Mouse (Mus musculus): Measurements from ENCODE around the gene Ncan. TPM values are rescaled to one million over a fixed set of nuclear protein-coding genes. Genes with fewer than 3 reads are reported as not detected.

The Ncan gene
- 0.21 TPM for polyA plus RNA-seq (2014; fragmentation: Illumina TruSeq; extraction: RNeasy Lipid Tissue Mini Kit (QIAGEN cat#74804); ENCODE audit: low read depth, low replicate concordance)

DNA sequence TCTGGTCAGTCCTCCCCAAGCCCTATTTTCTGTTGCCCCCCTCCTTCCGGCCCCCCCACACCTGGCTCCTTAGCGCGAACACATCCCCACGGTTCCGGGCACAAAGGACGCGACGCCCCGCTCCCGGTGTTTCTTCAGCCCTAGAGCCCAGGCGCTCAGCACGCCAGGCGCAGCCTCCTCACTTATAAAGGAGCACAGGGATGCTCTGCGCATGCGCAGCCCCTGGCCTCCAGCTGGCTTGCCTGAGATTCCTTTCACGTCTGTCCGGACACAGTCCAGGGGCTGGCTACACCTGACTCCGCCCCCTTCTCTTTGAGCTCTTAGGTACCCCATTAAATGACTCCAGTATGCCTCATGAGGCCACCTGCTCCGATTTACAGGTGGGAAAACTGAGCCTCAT lies at the start of gene Ncan:
Ncan (minus strand) TSS at position 207 of the 400 bp plus-strand sequence.

DNA sequence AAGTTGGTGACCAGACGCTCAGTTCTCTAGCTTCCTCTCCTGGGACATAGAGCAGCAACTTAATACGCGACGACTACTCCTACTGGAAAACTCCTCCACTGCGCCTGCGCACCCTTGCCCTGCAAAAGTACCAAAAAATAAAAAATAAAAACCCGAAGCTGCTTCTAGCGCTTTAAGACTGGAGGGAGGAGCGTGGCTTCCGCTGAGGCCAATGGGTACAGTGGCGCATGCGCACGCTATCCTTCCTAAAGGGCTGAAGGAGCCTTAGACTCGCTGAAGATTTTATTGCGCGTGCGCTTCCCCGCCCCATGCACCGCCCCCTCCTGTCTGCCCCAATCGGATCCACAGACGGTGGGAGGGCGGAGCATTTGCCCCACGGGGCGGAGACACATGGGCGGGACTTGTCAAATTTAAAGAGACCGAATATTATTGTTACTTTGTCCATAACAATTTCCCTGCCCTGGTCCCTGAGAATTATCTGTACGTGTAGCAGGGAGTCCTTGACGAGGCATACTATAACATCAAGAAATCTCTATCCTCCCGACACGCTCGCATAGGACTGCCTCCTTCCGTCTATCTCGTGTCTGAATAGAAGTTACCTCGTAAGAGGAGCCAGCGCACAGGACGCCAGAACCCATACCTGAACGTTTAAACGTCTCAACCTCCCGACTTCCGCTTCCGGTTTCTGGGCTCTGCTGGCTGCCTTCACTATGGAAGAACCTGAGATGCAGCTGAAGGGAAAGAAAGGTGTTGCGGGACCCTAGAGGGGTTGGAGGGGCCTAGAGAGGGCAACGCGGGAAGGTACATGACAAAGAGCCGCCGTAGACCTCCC lies 18.6 kb upstream of the Ncan start, which contains the start of the genes Rfxank, Borcs8 and Mef2b:
Rfxank (minus strand) TSS at position 129 of the 832 bp plus-strand sequence.
Borcs8 (plus strand) TSS at position 474 of the 832 bp plus-strand sequence.
Mef2b (plus strand) TSS at position 686 of the 832 bp plus-strand sequence.

DNA sequence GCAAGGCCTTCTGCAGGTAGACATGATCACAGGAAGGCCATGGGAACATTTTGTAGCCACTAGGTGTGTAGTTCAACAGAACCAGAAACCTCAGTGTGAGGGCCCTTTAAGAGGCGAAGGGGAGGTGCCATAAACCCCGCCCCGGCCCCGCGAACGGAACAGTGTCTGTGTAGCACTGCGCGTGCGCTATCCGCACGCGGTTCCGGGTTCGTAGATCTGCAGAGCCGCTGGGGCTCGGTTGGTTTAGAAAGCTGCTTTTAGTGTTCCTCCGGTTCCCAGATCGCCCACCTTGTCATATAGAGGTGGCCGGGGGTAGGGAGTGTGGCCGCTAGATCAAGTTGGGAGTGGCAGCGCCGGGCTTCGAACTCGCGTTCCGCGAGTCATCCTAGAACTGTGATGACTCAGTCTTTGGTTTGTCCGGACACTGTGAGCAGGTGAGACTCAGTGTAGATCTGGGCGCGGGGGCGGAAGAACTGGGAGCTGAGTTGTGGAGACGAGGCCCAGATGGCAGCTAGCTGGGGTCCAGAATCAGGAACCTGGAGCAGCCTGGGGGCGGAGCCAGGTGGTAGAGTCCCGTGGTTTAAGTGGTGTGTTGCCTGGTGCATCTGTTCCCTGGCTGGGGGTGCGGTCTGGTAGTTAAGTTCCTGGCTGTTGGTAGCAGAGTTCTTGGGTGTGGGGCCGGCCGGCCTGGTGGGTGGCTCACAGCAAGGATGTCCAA lies 10.7 kb upstream of the Ncan start, which contains the start of gene Nr2c2ap:
Nr2c2ap (plus strand) TSS at position 168 of the 718 bp plus-strand sequence.

DNA sequence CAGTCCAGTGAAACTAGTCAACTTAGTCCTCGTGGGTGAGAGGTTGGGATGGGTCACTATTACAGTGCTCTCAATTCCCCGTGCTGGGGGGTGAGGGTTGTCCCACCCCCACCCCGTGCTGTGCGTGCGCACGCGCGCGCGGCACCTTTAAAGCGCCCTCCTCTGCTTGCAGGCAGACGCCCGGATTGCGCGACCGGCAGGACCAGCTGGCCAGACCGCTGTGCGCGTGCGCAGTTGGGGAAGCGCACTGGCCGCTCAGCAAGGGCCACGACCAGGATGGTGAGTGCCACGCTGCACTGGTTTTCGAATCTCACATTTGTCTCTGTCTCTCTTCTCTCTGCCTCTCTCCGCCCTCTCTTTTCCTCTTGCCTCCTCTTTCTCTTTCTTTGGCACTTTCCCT lies 37.4 kb downstream of the Ncan start, which contains the start of gene Hapln4:
Hapln4 (plus strand) TSS at position 173 of the 400 bp plus-strand sequence.

DNA sequence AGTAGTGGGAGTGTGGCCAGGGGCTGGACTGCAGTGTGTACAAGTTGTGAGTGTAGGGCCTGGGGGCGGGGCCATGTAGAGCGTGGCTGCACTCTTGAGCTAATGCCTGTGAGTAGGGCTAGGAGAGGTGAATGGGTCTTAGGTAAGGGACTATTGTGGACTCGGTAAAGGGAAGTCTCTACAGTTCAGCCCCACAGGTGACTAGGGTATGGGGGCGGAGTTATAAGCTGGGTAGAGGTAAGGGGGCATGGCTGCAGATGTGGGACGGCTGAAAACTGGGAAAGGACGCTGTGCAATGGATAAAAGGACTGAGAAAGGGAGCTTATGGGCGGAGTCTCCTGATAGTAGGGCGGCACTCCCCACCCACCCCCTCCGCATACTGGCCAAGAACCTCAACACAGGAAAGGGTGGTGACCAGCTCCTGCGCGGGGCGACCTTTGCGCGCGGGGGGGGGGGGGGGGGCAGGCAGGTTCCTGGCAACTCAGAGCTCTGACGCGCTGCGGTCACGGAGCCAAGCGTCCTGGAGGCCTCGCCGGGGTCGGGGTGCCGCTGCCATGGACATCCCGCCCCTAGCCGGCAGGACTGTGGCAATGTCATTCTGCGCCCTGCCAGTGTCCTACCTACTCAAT lies 48.1 kb downstream of the Ncan start, which contains the start of gene Tm6sf2:
Tm6sf2 (plus strand) TSS at position 484 of the 629 bp plus-strand sequence.

Other genes with a start within 250 kb of the Ncan start
- 0.38 TPM for gene Cilp2, start 233.2 kb downstream of the Ncan start, polyA plus RNA-seq (2014; fragmentation: Illumina TruSeq; extraction: RNeasy Lipid Tissue Mini Kit (QIAGEN cat#74804); ENCODE audit: low read depth, low replicate concordance)
- gene Tssk6, start 218.7 kb downstream of the Ncan start, polyA plus RNA-seq (2014; fragmentation: Illumina TruSeq; extraction: RNeasy Lipid Tissue Mini Kit (QIAGEN cat#74804); ENCODE audit: low read depth, low replicate concordance) = 9.8 TPM
- 118 TPM for gene Ndufa13, start 218.3 kb downstream of the Ncan start, polyA plus RNA-seq (2014; fragmentation: Illumina TruSeq; extraction: RNeasy Lipid Tissue Mini Kit (QIAGEN cat#74804); ENCODE audit: low read depth, low replicate concordance)
- 1.6 TPM for gene Yjefn3, start 218.2 kb downstream of the Ncan start, polyA plus RNA-seq (2014; fragmentation: Illumina TruSeq; extraction: RNeasy Lipid Tissue Mini Kit (QIAGEN cat#74804); ENCODE audit: low read depth, low replicate concordance)
- gene Gatad2a, start 124.5 kb downstream of the Ncan start, polyA plus RNA-seq (2014; fragmentation: Illumina TruSeq; extraction: RNeasy Lipid Tissue Mini Kit (QIAGEN cat#74804); ENCODE audit: low read depth, low replicate concordance) = 41.1 TPM
- 33.6 TPM for gene Mau2, start 78.1 kb downstream of the Ncan start, polyA plus RNA-seq (2014; fragmentation: Illumina TruSeq; extraction: RNeasy Lipid Tissue Mini Kit (QIAGEN cat#74804); ENCODE audit: low read depth, low replicate concordance)
- 23.3 TPM for gene Sugp1, start 78.1 kb downstream of the Ncan start, polyA plus RNA-seq (2014; fragmentation: Illumina TruSeq; extraction: RNeasy Lipid Tissue Mini Kit (QIAGEN cat#74804); ENCODE audit: low read depth, low replicate concordance)
- 0.68 TPM for gene Tm6sf2, start 47.9 kb downstream of the Ncan start, polyA plus RNA-seq (2014; fragmentation: Illumina TruSeq; extraction: RNeasy Lipid Tissue Mini Kit (QIAGEN cat#74804); ENCODE audit: low read depth, low replicate concordance)
- 0.10 TPM for gene Hapln4, start 37.4 kb downstream of the Ncan start, polyA plus RNA-seq (2014; fragmentation: Illumina TruSeq; extraction: RNeasy Lipid Tissue Mini Kit (QIAGEN cat#74804); ENCODE audit: low read depth, low replicate concordance)
- 17.3 TPM for gene Nr2c2ap, start 10.5 kb upstream of the Ncan start, polyA plus RNA-seq (2014; fragmentation: Illumina TruSeq; extraction: RNeasy Lipid Tissue Mini Kit (QIAGEN cat#74804); ENCODE audit: low read depth, low replicate concordance)
- 13.1 TPM for gene Rfxank, start 18.3 kb upstream of the Ncan start, polyA plus RNA-seq (2014; fragmentation: Illumina TruSeq; extraction: RNeasy Lipid Tissue Mini Kit (QIAGEN cat#74804); ENCODE audit: low read depth, low replicate concordance)
- 57.0 TPM for gene Borcs8, start 18.6 kb upstream of the Ncan start, polyA plus RNA-seq (2014; fragmentation: Illumina TruSeq; extraction: RNeasy Lipid Tissue Mini Kit (QIAGEN cat#74804); ENCODE audit: low read depth, low replicate concordance)
- 0.40 TPM for gene Mef2b, start 18.8 kb upstream of the Ncan start, polyA plus RNA-seq (2014; fragmentation: Illumina TruSeq; extraction: RNeasy Lipid Tissue Mini Kit (QIAGEN cat#74804); ENCODE audit: low read depth, low replicate concordance)
- gene Tmem161a, start 51.5 kb upstream of the Ncan start, polyA plus RNA-seq (2014; fragmentation: Illumina TruSeq; extraction: RNeasy Lipid Tissue Mini Kit (QIAGEN cat#74804); ENCODE audit: low read depth, low replicate concordance) = 44.5 TPM
- gene Slc25a42, start 91.4 kb upstream of the Ncan start, polyA plus RNA-seq (2014; fragmentation: Illumina TruSeq; extraction: RNeasy Lipid Tissue Mini Kit (QIAGEN cat#74804); ENCODE audit: low read depth, low replicate concordance) = 28.3 TPM
- gene Sugp2, start 113.4 kb upstream of the Ncan start, polyA plus RNA-seq (2014; fragmentation: Illumina TruSeq; extraction: RNeasy Lipid Tissue Mini Kit (QIAGEN cat#74804); ENCODE audit: low read depth, low replicate concordance) = 30.9 TPM
- gene Armc6, start 113.6 kb upstream of the Ncan start, polyA plus RNA-seq (2014; fragmentation: Illumina TruSeq; extraction: RNeasy Lipid Tissue Mini Kit (QIAGEN cat#74804); ENCODE audit: low read depth, low replicate concordance) = 7.3 TPM
- gene Homer3, start 162.0 kb upstream of the Ncan start, polyA plus RNA-seq (2014; fragmentation: Illumina TruSeq; extraction: RNeasy Lipid Tissue Mini Kit (QIAGEN cat#74804); ENCODE audit: low read depth, low replicate concordance) = 43.4 TPM
- gene Ddx49, start 181.6 kb upstream of the Ncan start, polyA plus RNA-seq (2014; fragmentation: Illumina TruSeq; extraction: RNeasy Lipid Tissue Mini Kit (QIAGEN cat#74804); ENCODE audit: low read depth, low replicate concordance) = 40.2 TPM
- 186 TPM for gene Cope, start 181.6 kb upstream of the Ncan start, polyA plus RNA-seq (2014; fragmentation: Illumina TruSeq; extraction: RNeasy Lipid Tissue Mini Kit (QIAGEN cat#74804); ENCODE audit: low read depth, low replicate concordance)
- 0.63 TPM for gene Cers1, start 194.9 kb upstream of the Ncan start, polyA plus RNA-seq (2014; fragmentation: Illumina TruSeq; extraction: RNeasy Lipid Tissue Mini Kit (QIAGEN cat#74804); ENCODE audit: low read depth, low replicate concordance)
- 0.31 TPM for gene Gdf1, start 208.9 kb upstream of the Ncan start, polyA plus RNA-seq (2014; fragmentation: Illumina TruSeq; extraction: RNeasy Lipid Tissue Mini Kit (QIAGEN cat#74804); ENCODE audit: low read depth, low replicate concordance)
- 31.4 TPM for gene Upf1, start 232.4 kb upstream of the Ncan start, polyA plus RNA-seq (2014; fragmentation: Illumina TruSeq; extraction: RNeasy Lipid Tissue Mini Kit (QIAGEN cat#74804); ENCODE audit: low read depth, low replicate concordance)

All from adipose tissue, adult 10 weeks (tissue).